Mouse (Mus musculus) ES-Bruce4 (cell line): ENCODE measurements around the gene Exoc4. TPM values are rescaled to one million over a fixed set of nuclear protein-coding genes. Genes with fewer than 3 reads are reported as not detected.

Source experiments
- H3K27ac ChIP-seq: 2 replicates; pipeline ENCODE4 v1.5.1; 2012; ENCODE audit warnings: low read length, inconsistent platforms; ENCODE audit not compliant: insufficient read depth
- H3K27me3 ChIP-seq: 2 replicates; pipeline ENCODE4 v1.6.1; 2012; ENCODE audit warnings: mild to moderate bottlenecking, low read length, inconsistent platforms; ENCODE audit not compliant: control insufficient read depth, poor library complexity, insufficient read depth, severe bottlenecking
- H3K36me3 ChIP-seq: 2 replicates; pipeline ENCODE4 v1.6.1; 2012; ENCODE audit warnings: inconsistent platforms, mild to moderate bottlenecking, low read length, moderate library complexity; ENCODE audit not compliant: control insufficient read depth, poor library complexity, insufficient read depth, severe bottlenecking
- H3K4me1 ChIP-seq: one replicate; pipeline ENCODE4 v1.8.1; 2011; ENCODE audit warnings: low read length; ENCODE audit not compliant: control insufficient read depth, insufficient read depth
- H3K4me3 ChIP-seq: 2 replicates; pipeline ENCODE4 v1.5.1; 2011; ENCODE audit warnings: low read depth, mild to moderate bottlenecking, low read length
- H3K9ac ChIP-seq: 2 replicates; pipeline ENCODE4 v1.6.1; 2012; ENCODE audit warnings: low read depth, mild to moderate bottlenecking, inconsistent platforms; ENCODE audit not compliant: poor library complexity, severe bottlenecking
- H3K9me3 ChIP-seq: replicated peaks from 2 replicates; pipeline ENCODE4 v1.6.1; 2012; ENCODE audit warnings: mild to moderate bottlenecking, low read length, inconsistent platforms; ENCODE audit not compliant: control insufficient read depth, poor library complexity, insufficient read depth, severe bottlenecking
- CTCF ChIP-seq: IDR thresholded peaks from one replicate; pipeline ENCODE4 v1.8.1; 2011; ENCODE audit warnings: low read depth, low read length
- EP300 ChIP-seq: IDR thresholded peaks from 2 replicates; pipeline ENCODE4 v1.6.1; 2011; ENCODE audit warnings: low read depth, low read length; ENCODE audit not compliant: insufficient read depth
- POLR2A ChIP-seq: IDR thresholded peaks from one replicate; pipeline ENCODE4 v1.8.1; 2011; ENCODE audit warnings: low read length; ENCODE audit not compliant: insufficient read depth
- polyA plus RNA-seq: library from polyadenylated mRNA; stranded (reverse); fragments of >200 nt; gene quantifications from 2 replicates; pipeline ENCODE4 v1.2.4, GENCODE M21; 2011; ENCODE audit warnings: low read depth; ENCODE audit not compliant: missing spikeins, insufficient read depth, insufficient read length

Exoc4 gene
- polyA plus RNA-seq, 1 experiment: 158 TPM

GRCm38 (mm10) chr6:33247146-33247545, 1.7 kb upstream of the Exoc4 start:
- TF ChIP-seq CTCF (no peak), EP300 (no peak), POLR2A (no peak)
- Histone ChIP-seq H3K27ac (no peak overlapping the region), H3K27me3 (no peaks in the 10 kb centered on the region), H3K9me3 (no peaks in the 10 kb centered on the region), H3K9ac (peak overlapping the region; percentile 38; the same call in 1 of the 2 replicates), H3K4me3 (peak overlapping the region; percentile 24), H3K36me3 (peaks cover 13% of the 10 kb centered on the region; the same call in 1 of the 2 replicates), H3K4me1 (no peaks in the 10 kb centered on the region)

- no peaks in the 10 kb centered on the region for H3K9me3 ChIP-seq
- H3K4me3 ChIP-seq: peak overlapping the region; percentile 24
- H3K9ac ChIP-seq: peak overlapping the region; percentile 38
- peaks cover 16% of the 10 kb centered on the region for H3K36me3 ChIP-seq
- no peaks in the 10 kb centered on the region for H3K4me1 ChIP-seq
- no peaks in the 10 kb centered on the region for H3K27me3 ChIP-seq
- TF ChIP-seq EP300: no peak
- TF ChIP-seq CTCF: no peak
- TF ChIP-seq POLR2A: no peak
- H3K27ac ChIP-seq: no peak overlapping the region
These were observed 1.1 kb upstream of the Exoc4 start for GRCm38 (mm10) chr6:33247576-33248355.

- H3K27me3 ChIP-seq: no peaks in the 10 kb centered on the region
- TF ChIP-seq POLR2A (no peak), EP300 (no peak), CTCF (no peak)
These were observed 7.8 kb downstream of the Exoc4 start for GRCm38 (mm10) chr6:33256638-33257037.

GRCm38 (mm10) chr6:33257076-33257789, 8.3 kb downstream of the Exoc4 start:
- no peak overlapping the region for H3K4me3 ChIP-seq
- H3K36me3 ChIP-seq: peaks cover 30% of the 10 kb centered on the region
- no peaks in the 10 kb centered on the region for H3K4me1 ChIP-seq
- TF ChIP-seq POLR2A: no peak
- TF ChIP-seq CTCF: no peak
- TF ChIP-seq EP300: no peak
- no peak overlapping the region for H3K27ac ChIP-seq
- no peak overlapping the region for H3K9ac ChIP-seq
- H3K9me3 ChIP-seq: no peaks in the 10 kb centered on the region
- no peaks in the 10 kb centered on the region for H3K27me3 ChIP-seq

More at GRCm38 (mm10) chr6:33256638-33257037, 7.8 kb downstream of the Exoc4 start:
- no peak overlapping the region for H3K27ac ChIP-seq
- H3K9ac ChIP-seq: no peak overlapping the region
- H3K36me3 ChIP-seq: peaks cover 28% of the 10 kb centered on the region
- H3K9me3 ChIP-seq: no peaks in the 10 kb centered on the region
- no peak overlapping the region for H3K4me3 ChIP-seq
- no peaks in the 10 kb centered on the region for H3K4me1 ChIP-seq

GRCm38 (mm10) chr6:33259926-33260325, 11.0 kb downstream of the Exoc4 start:
- H3K27me3 ChIP-seq: no peaks in the 10 kb centered on the region

More at GRCm38 (mm10) chr6:33259926-33260325, 11.0 kb downstream of the Exoc4 start:
- Histone ChIP-seq H3K27ac (no peak overlapping the region), H3K9ac (no peak overlapping the region), H3K4me1 (peaks cover 1% of the 10 kb centered on the region), H3K9me3 (no peaks in the 10 kb centered on the region), H3K36me3 (peaks cover 26% of the 10 kb centered on the region), H3K4me3 (no peak overlapping the region)
- no peak for TF ChIP-seq POLR2A
- no peak for TF ChIP-seq EP300
- TF ChIP-seq CTCF: no peak
